Mouse (Mus musculus): ENCODE data around the gene Wnk1.

DNA sequence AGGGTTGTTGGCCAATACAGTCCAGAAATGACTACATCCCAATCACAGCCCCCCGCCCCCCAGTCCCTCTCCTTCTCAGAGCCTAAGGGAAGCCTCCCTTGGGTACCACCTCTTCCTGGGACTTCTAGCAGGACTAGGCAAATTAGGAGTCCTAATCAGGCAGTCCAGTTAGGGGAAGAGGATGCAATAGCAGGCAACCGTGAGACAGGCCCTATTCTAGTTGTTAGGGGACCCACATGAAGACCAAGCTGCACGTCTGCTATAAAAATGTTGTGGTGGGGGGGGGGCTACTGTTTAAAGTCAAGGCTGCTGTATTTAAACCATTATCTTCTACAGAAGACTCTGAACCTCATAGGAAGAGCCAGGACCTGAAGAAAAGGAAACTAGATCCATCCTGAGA is 116.3 kb downstream of the Wnk1 start:
- TF ChIP-seq POLR2A (IDR thresholded peaks at IDR 0.05; ENCODE audit: borderline replicate concordance, control insufficient read depth, low read depth, low read length): no peak
- TF ChIP-seq CTCF (IDR thresholded peaks at IDR 0.05; ENCODE audit: control insufficient read depth, insufficient read depth, low read length): no peak
